Mouse (Mus musculus): ENCODE measurements around the gene Gm16253. TPM values are rescaled to one million over a fixed set of nuclear protein-coding genes. Genes with fewer than 3 reads are reported as not detected.

Gene Gm16253
- not detected for polyA plus RNA-seq (2014; fragmentation: Illumina TruSeq; extraction: RNeasy Lipid Tissue Mini Kit (QIAGEN cat#74804))

GRCm38 (mm10) chr3:96576690-96577541 lies at the start of gene Gm16253:
Gene Gm16253 (plus strand): TSS chr3:96576984.

GRCm38 (mm10) chr3:96557694-96558093 lies 19.1 kb upstream of the Gm16253 start, which contains the start of gene Txnip:
Gene Txnip (plus strand): TSS chr3:96557957.

GRCm38 (mm10) chr3:96593790-96594560 lies 17.2 kb downstream of the Gm16253 start, which contains the start of gene Polr3gl:
Gene Polr3gl (minus strand): TSS chr3:96594181.

GRCm38 (mm10) chr3:96596228-96596707 lies 19.5 kb downstream of the Gm16253 start, which contains the start of gene Ankrd34a:
Gene Ankrd34a (plus strand): TSS chr3:96596636.

GRCm38 (mm10) chr3:96600639-96601250 lies 24.0 kb downstream of the Gm16253 start, which contains the start of gene Lix1l:
Gene Lix1l (plus strand): TSS chr3:96601149.

GRCm38 (mm10) chr3:96629729-96630600 lies 53.2 kb downstream of the Gm16253 start, which contains the start of gene Rbm8a:
Gene Rbm8a (plus strand): TSS chr3:96629933.

Other genes starting within 250 kb of the Gm16253 start
- gene BC107364, start 124.7 kb upstream of the Gm16253 start, polyA plus RNA-seq (2014; fragmentation: Illumina TruSeq; extraction: RNeasy Lipid Tissue Mini Kit (QIAGEN cat#74804)) = not detected
- gene Hfe2, start 51.8 kb upstream of the Gm16253 start, polyA plus RNA-seq (2014; fragmentation: Illumina TruSeq; extraction: RNeasy Lipid Tissue Mini Kit (QIAGEN cat#74804)) = 0.29 TPM
- gene Txnip, start 19.0 kb upstream of the Gm16253 start, polyA plus RNA-seq (2014; fragmentation: Illumina TruSeq; extraction: RNeasy Lipid Tissue Mini Kit (QIAGEN cat#74804)) = 596 TPM
- gene Polr3gl, start 17.2 kb downstream of the Gm16253 start, polyA plus RNA-seq (2014; fragmentation: Illumina TruSeq; extraction: RNeasy Lipid Tissue Mini Kit (QIAGEN cat#74804)) = 90.1 TPM
- not detected for gene Ankrd34a, start 19.7 kb downstream of the Gm16253 start, polyA plus RNA-seq (2014; fragmentation: Illumina TruSeq; extraction: RNeasy Lipid Tissue Mini Kit (QIAGEN cat#74804))
- 92.1 TPM for gene Lix1l, start 24.2 kb downstream of the Gm16253 start, polyA plus RNA-seq (2014; fragmentation: Illumina TruSeq; extraction: RNeasy Lipid Tissue Mini Kit (QIAGEN cat#74804))
- gene Rbm8a, start 52.9 kb downstream of the Gm16253 start, polyA plus RNA-seq (2014; fragmentation: Illumina TruSeq; extraction: RNeasy Lipid Tissue Mini Kit (QIAGEN cat#74804)) = 56.2 TPM
- 19.8 TPM for gene Pex11b, start 58.4 kb downstream of the Gm16253 start, polyA plus RNA-seq (2014; fragmentation: Illumina TruSeq; extraction: RNeasy Lipid Tissue Mini Kit (QIAGEN cat#74804))
- gene Gm42957, start 58.5 kb downstream of the Gm16253 start, polyA plus RNA-seq (2014; fragmentation: Illumina TruSeq; extraction: RNeasy Lipid Tissue Mini Kit (QIAGEN cat#74804)) = not detected
- gene Itga10, start 68.6 kb downstream of the Gm16253 start, polyA plus RNA-seq (2014; fragmentation: Illumina TruSeq; extraction: RNeasy Lipid Tissue Mini Kit (QIAGEN cat#74804)) = 0.54 TPM
- gene Ankrd35, start 93.1 kb downstream of the Gm16253 start, polyA plus RNA-seq (2014; fragmentation: Illumina TruSeq; extraction: RNeasy Lipid Tissue Mini Kit (QIAGEN cat#74804)) = 1.1 TPM
- gene Pias3, start 119.4 kb downstream of the Gm16253 start, polyA plus RNA-seq (2014; fragmentation: Illumina TruSeq; extraction: RNeasy Lipid Tissue Mini Kit (QIAGEN cat#74804)) = 5.3 TPM
- gene Nudt17, start 131.6 kb downstream of the Gm16253 start, polyA plus RNA-seq (2014; fragmentation: Illumina TruSeq; extraction: RNeasy Lipid Tissue Mini Kit (QIAGEN cat#74804)) = not detected
- 19.1 TPM for gene Polr3c, start 150.6 kb downstream of the Gm16253 start, polyA plus RNA-seq (2014; fragmentation: Illumina TruSeq; extraction: RNeasy Lipid Tissue Mini Kit (QIAGEN cat#74804))
- 114 TPM for gene Rnf115, start 150.7 kb downstream of the Gm16253 start, polyA plus RNA-seq (2014; fragmentation: Illumina TruSeq; extraction: RNeasy Lipid Tissue Mini Kit (QIAGEN cat#74804))